Mouse (Mus musculus) CH12.LX (cell line): ENCODE measurements at regions not wholly inside any gene's neighbourhood (a gene's known extent, or its start where the extent isn't known, plus 50 kb on each side); places are given as distances from the start of the nearest gene placed in this dataset.

Source experiments
- CHD2 ChIP-seq: IDR thresholded peaks from 2 replicates; pipeline ENCODE4 v1.6.1; 2011; ENCODE audit warnings: low read length, improper control_type of control experiment
- CTCF ChIP-seq, 2 experiments: IDR thresholded peaks in 1 of 2; conservative IDR thresholded peaks in 1 of 2; 2 replicates each; pipeline ENCODE4 v1.5.1; 2011 to 2012; ENCODE audit warnings: low read depth in 2 of 2, low read length in 2 of 2, improper control_type of control experiment in 1 of 2, inconsistent platforms in 1 of 2, mild to moderate bottlenecking in 1 of 2, moderate library complexity in 1 of 2
- EP300 ChIP-seq: IDR thresholded peaks from 2 replicates; pipeline ENCODE4 v1.6.1; 2011; ENCODE audit warnings: low read length, improper control_type of control experiment
- HCFC1 ChIP-seq: IDR thresholded peaks from 2 replicates; pipeline ENCODE4 v1.6.1; 2012; ENCODE audit warnings: low read depth, mild to moderate bottlenecking, inconsistent platforms, low read length, improper control_type of control experiment

GRCm38 (mm10) chr12:97898178-97898577 lies 361.1 kb downstream of the Galc start:
- TF ChIP-seq EP300 (no peak), CHD2 (no peak), HCFC1 (no peak), CTCF (conservative IDR thresholded peaks at IDR 0.05 in 1 of 2, IDR thresholded peaks at IDR 0.05 in 1 of 2; ENCODE audit: low read depth in 2 of 2, low read length in 2 of 2) (no peak)
